Mouse (Mus musculus) kidney, adult 2 months (tissue): ENCODE results near the gene Ccdc136.

Experiments used
- CTCF ChIP-seq: fragments of 200-500 bp; conservative IDR thresholded peaks from 2 replicates; pipeline ENCODE4 v1.5.1; 2011; ENCODE audit warnings: low read depth, mild to moderate bottlenecking, control low read depth, low read length, moderate library complexity, mixed read lengths; ENCODE audit not compliant: insufficient read depth, insufficient read length
- POLR2A ChIP-seq: fragments of 200-500 bp; IDR thresholded peaks from one replicate; pipeline ENCODE4 v1.6.1; 2011; ENCODE audit warnings: low read depth, low read length, control low read depth

GRCm38 (mm10) chr6:29388052-29388518, 8.0 kb upstream of the Ccdc136 start, which contains the start of gene Opn1sw:
- TF ChIP-seq CTCF = no peak
- TF ChIP-seq POLR2A = no peak
